Mouse (Mus musculus): ENCODE results near the gene Mospd3. TPM values are rescaled to one million over a fixed set of nuclear protein-coding genes. Genes with fewer than 3 reads are reported as not detected.
A peak's percentile ranks its signal among the peaks of the same experiment; 100 is the strongest.

The Mospd3 gene
- polyA plus RNA-seq, 1 experiment from 2014 or later: 32.1 TPM

- H3K27ac ChIP-seq (ENCODE audit: low read length): peak overlapping the region; percentile 84
- H3K36me3 ChIP-seq (ENCODE audit: insufficient read depth, low read length): no peaks in the 10 kb centered on the region
- H3K27me3 ChIP-seq (replicated peaks; ENCODE audit: insufficient read depth, low read length): no peaks in the 10 kb centered on the region
- H3K4me1 ChIP-seq (ENCODE audit: insufficient read depth, low read depth, low read length): peaks cover 24% of the 10 kb centered on the region; the same call in 1 of the 2 replicates
- peak overlapping the region; percentile 20; the same call in 1 of the 2 replicates for H3K4me3 ChIP-seq (ENCODE audit: low read depth, low read length)
- WGBS: 12% methylated on average over 6 of the region's 6 CpGs
- ATAC-seq (peak; percentile 72), DNase-seq (ENCODE audit: low spot score) (peak; percentile 78)
- peak overlapping the region; percentile 42 for H3K4me2 ChIP-seq (replicated peaks; ENCODE audit: low read depth, low read length)
- H3K9ac ChIP-seq (replicated peaks; ENCODE audit: low read depth): no peak overlapping the region
- no peaks in the 10 kb centered on the region for H3K9me3 ChIP-seq (ENCODE audit: low read length)
- TF ChIP-seq CTCF (IDR thresholded peaks at IDR 0.05) (0 out of 2 replicates have a peak, but pooled peaks have one; percentile 0), EP300 (IDR thresholded peaks at IDR 0.05) (no peak)
These were observed 10.4 kb upstream of the Mospd3 start for GRCm38 (mm10) chr5:137611245-137611602.

- ATAC-seq (peak; percentile 73), DNase-seq (ENCODE audit: low spot score) (peak; percentile 81)
- no peaks in the 10 kb centered on the region for H3K36me3 ChIP-seq (ENCODE audit: insufficient read depth, low read length)
- H3K9ac ChIP-seq (replicated peaks; ENCODE audit: low read depth): no peak overlapping the region; the same call in 1 of the 2 replicates
- TF ChIP-seq CTCF (IDR thresholded peaks at IDR 0.05): peak; percentile 24; the same call in 1 of the 2 replicates
- TF ChIP-seq EP300 (IDR thresholded peaks at IDR 0.05): no peak
- H3K27ac ChIP-seq (ENCODE audit: low read length): peak overlapping the region; percentile 84
- peak overlapping the region; percentile 42 for H3K4me2 ChIP-seq (replicated peaks; ENCODE audit: low read depth, low read length)
- peaks cover 24% of the 10 kb centered on the region; the same call in 1 of the 2 replicates for H3K4me1 ChIP-seq (ENCODE audit: insufficient read depth, low read depth, low read length)
- no peaks in the 10 kb centered on the region for H3K9me3 ChIP-seq (ENCODE audit: low read length)
- WGBS: 13% methylated on average over 8 of the region's 12 CpGs
- peak overlapping the region; percentile 20; the same call in 1 of the 2 replicates for H3K4me3 ChIP-seq (ENCODE audit: low read depth, low read length)
- H3K27me3 ChIP-seq (replicated peaks; ENCODE audit: insufficient read depth, low read length): no peaks in the 10 kb centered on the region
These were observed 9.8 kb upstream of the Mospd3 start for GRCm38 (mm10) chr5:137610548-137611244.

GRCm38 (mm10) chr5:137610056-137610455 is 9.2 kb upstream of the Mospd3 start:
- peaks cover 24% of the 10 kb centered on the region; the same call in 1 of the 2 replicates for H3K4me1 ChIP-seq (ENCODE audit: insufficient read depth, low read depth, low read length)

DNA sequence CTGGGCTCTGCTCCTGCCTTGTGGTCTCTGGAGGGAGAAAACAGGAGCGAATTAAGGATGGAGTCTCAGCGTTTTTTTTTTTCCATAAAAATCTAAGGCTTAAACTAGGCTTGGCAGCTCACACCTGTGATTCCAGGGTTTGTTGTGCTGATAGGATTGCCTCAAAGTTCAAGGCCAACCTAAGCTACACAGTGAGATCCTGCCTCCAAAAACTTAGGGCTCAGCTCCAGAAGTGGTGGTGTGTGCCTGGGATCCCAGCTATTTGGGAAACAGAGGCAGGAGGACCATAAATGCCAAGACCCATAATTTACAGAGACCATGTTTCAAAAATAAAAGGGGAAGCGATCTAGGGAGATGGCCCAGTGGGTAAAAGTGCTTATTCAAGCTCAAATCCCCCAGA is 8.4 kb upstream of the Mospd3 start:
- no peak overlapping the region for H3K9ac ChIP-seq (replicated peaks; ENCODE audit: low read depth)
- no peak overlapping the region for H3K4me3 ChIP-seq (ENCODE audit: low read depth, low read length)
- H3K4me1 ChIP-seq (ENCODE audit: insufficient read depth, low read depth, low read length): peaks cover 24% of the 10 kb centered on the region; the same call in 1 of the 2 replicates
- TF ChIP-seq EP300 (IDR thresholded peaks at IDR 0.05) (no peak), CTCF (IDR thresholded peaks at IDR 0.05) (no peak)
- WGBS: 76% methylated on average over 3 of the region's 3 CpGs
- no peak overlapping the region for H3K27ac ChIP-seq (ENCODE audit: low read length)
- H3K27me3 ChIP-seq (replicated peaks; ENCODE audit: insufficient read depth, low read length): no peaks in the 10 kb centered on the region
- DNase-seq (ENCODE audit: low spot score): no peak
- H3K9me3 ChIP-seq (ENCODE audit: low read length): no peaks in the 10 kb centered on the region
- no peaks in the 10 kb centered on the region for H3K36me3 ChIP-seq (ENCODE audit: insufficient read depth, low read length)
- H3K4me2 ChIP-seq (replicated peaks; ENCODE audit: low read depth, low read length): no peak overlapping the region
- ATAC-seq: no peak

More at GRCm38 (mm10) chr5:137610056-137610455, 9.2 kb upstream of the Mospd3 start:
- TF ChIP-seq EP300 (IDR thresholded peaks at IDR 0.05): no peak
- TF ChIP-seq CTCF (IDR thresholded peaks at IDR 0.05): no peak
- H3K9ac ChIP-seq (replicated peaks; ENCODE audit: low read depth): no peak overlapping the region; the same call in 1 of the 2 replicates
- no peaks in the 10 kb centered on the region for H3K9me3 ChIP-seq (ENCODE audit: low read length)
- 0 out of 2 replicates have a peak overlapping the region, but pooled peaks have one; percentile 20 for H3K4me3 ChIP-seq (ENCODE audit: low read depth, low read length)
- H3K27me3 ChIP-seq (replicated peaks; ENCODE audit: insufficient read depth, low read length): no peaks in the 10 kb centered on the region
- WGBS: 48% methylated on average over 4 of the region's 4 CpGs
- peak overlapping the region; percentile 42 for H3K4me2 ChIP-seq (replicated peaks; ENCODE audit: low read depth, low read length)
- H3K36me3 ChIP-seq (ENCODE audit: insufficient read depth, low read length): no peaks in the 10 kb centered on the region
- peak overlapping the region; percentile 84; the same call in 1 of the 2 replicates for H3K27ac ChIP-seq (ENCODE audit: low read length)
- no peak for DNase-seq (ENCODE audit: low spot score)
- ATAC-seq: no peak

- no peaks in the 10 kb centered on the region for H3K27me3 ChIP-seq (replicated peaks; ENCODE audit: insufficient read depth, low read length)
- WGBS: 29% methylated on average over 22 of the region's 23 CpGs
- peaks cover 24% of the 10 kb centered on the region; the same call in 1 of the 2 replicates for H3K4me1 ChIP-seq (ENCODE audit: insufficient read depth, low read depth, low read length)
- peak; percentile 32 for DNase-seq (ENCODE audit: low spot score)
- no peak overlapping the region for H3K27ac ChIP-seq (ENCODE audit: low read length)
- 0 out of 2 replicates have a peak overlapping the region, but pooled peaks have one; percentile 26 for H3K9ac ChIP-seq (replicated peaks; ENCODE audit: low read depth)
- no peaks in the 10 kb centered on the region for H3K9me3 ChIP-seq (ENCODE audit: low read length)
- ATAC-seq: no peak
- no peaks in the 10 kb centered on the region for H3K36me3 ChIP-seq (ENCODE audit: insufficient read depth, low read length)
- H3K4me2 ChIP-seq (replicated peaks; ENCODE audit: low read depth, low read length): peak overlapping the region; percentile 46
- H3K4me3 ChIP-seq (ENCODE audit: low read depth, low read length): no peak overlapping the region
- TF ChIP-seq EP300 (IDR thresholded peaks at IDR 0.05): no peak
- peak; percentile 45 for TF ChIP-seq CTCF (IDR thresholded peaks at IDR 0.05)
These were observed 7.9 kb upstream of the Mospd3 start for GRCm38 (mm10) chr5:137608654-137609190.
